Mouse (Mus musculus) thymus, postnatal 14 days (tissue): Measurements from ENCODE around the gene Rimklb.
"Not testable (repeated sequence)": the region's sequence is repeated elsewhere in the genome, so short reads cannot be mapped to it uniquely, and the experiment has no call there.

ENCODE experiments used
- DNase-seq: peaks from one replicate; pipeline ENCODE4 v3.0.0; 2021

The Rimklb gene

GRCm38 (mm10) chr6:122498661-122499060 lies at the start of gene Rimklb:
Gene Rimklb (minus strand): TSS chr6:122498761.
- DNase-seq, result no peak

GRCm38 (mm10) chr6:122545948-122546347 lies 47.4 kb upstream of the Rimklb start:
- no peak for DNase-seq

GRCm38 (mm10) chr6:122545289-122545882 lies 46.8 kb upstream of the Rimklb start:
- no peak for DNase-seq

- no peak for DNase-seq
Measured at GRCm38 (mm10) chr6:122544672-122545071, 46.1 kb upstream of the Rimklb start.

- DNase-seq, result no peak
Measured at GRCm38 (mm10) chr6:122543574-122543973, 45.0 kb upstream of the Rimklb start.

- DNase-seq, result not testable (repeated sequence)
Measured at GRCm38 (mm10) chr6:122542459-122542858, 43.9 kb upstream of the Rimklb start.

GRCm38 (mm10) chr6:122539564-122539963 lies 41.0 kb upstream of the Rimklb start:
- no peak for DNase-seq

- DNase-seq, result no peak
Measured at GRCm38 (mm10) chr6:122534032-122534431, 35.5 kb upstream of the Rimklb start.

GRCm38 (mm10) chr6:122532883-122533302 lies 34.3 kb upstream of the Rimklb start:
- peak; percentile 34 for DNase-seq

GRCm38 (mm10) chr6:122531466-122532174 lies 33.1 kb upstream of the Rimklb start:
- DNase-seq, result no peak

GRCm38 (mm10) chr6:122528136-122528535 lies 29.6 kb upstream of the Rimklb start:
- DNase-seq, result no peak

- DNase-seq, result peak; percentile 18
Measured at GRCm38 (mm10) chr6:122527596-122527995, 29.0 kb upstream of the Rimklb start.

- DNase-seq, result no peak
Measured at GRCm38 (mm10) chr6:122523289-122523688, 24.7 kb upstream of the Rimklb start.

- DNase-seq, result peak; percentile 8
Measured at GRCm38 (mm10) chr6:122522595-122522994, 24.0 kb upstream of the Rimklb start.

GRCm38 (mm10) chr6:122519384-122519783 lies 20.8 kb upstream of the Rimklb start:
- DNase-seq, result no peak

- DNase-seq, result no peak
Measured at GRCm38 (mm10) chr6:122517668-122518067, 19.1 kb upstream of the Rimklb start.

GRCm38 (mm10) chr6:122515762-122516161 lies 17.2 kb upstream of the Rimklb start:
- DNase-seq, result not testable (repeated sequence)

- DNase-seq, result no peak
Measured at GRCm38 (mm10) chr6:122514312-122514711, 15.8 kb upstream of the Rimklb start.

GRCm38 (mm10) chr6:122512914-122513878 lies 14.6 kb upstream of the Rimklb start:
- no peak for DNase-seq

GRCm38 (mm10) chr6:122508494-122508893 lies 9.9 kb upstream of the Rimklb start:
- no peak for DNase-seq

- DNase-seq, result no peak
Measured at GRCm38 (mm10) chr6:122505545-122505944, 7.0 kb upstream of the Rimklb start, which contains the start of gene Mfap5. Gene Mfap5 (plus strand): TSS chr6:122505845.

- no peak for DNase-seq
Measured at GRCm38 (mm10) chr6:122505041-122505440, 6.5 kb upstream of the Rimklb start.

GRCm38 (mm10) chr6:122496501-122496900 lies 2.1 kb downstream of the Rimklb start:
- DNase-seq, result no peak
